Mouse (Mus musculus) megakaryocyte, embryonic 14.5 days (primary cell): Measurements from ENCODE around the gene Plekha3. TPM values are rescaled to one million over a fixed set of nuclear protein-coding genes. Genes with fewer than 3 reads are reported as not detected.

Experiments
- H3K27me3 ChIP-seq: replicated peaks from 2 replicates; pipeline ENCODE3; 2012; ENCODE audit warnings: inconsistent platforms
- H3K36me3 ChIP-seq: replicated peaks from 2 replicates; pipeline ENCODE3; 2012; ENCODE audit warnings: low read length, inconsistent platforms, mixed read lengths
- H3K4me1 ChIP-seq: 2 replicates; pipeline ENCODE4 v1.6.1; 2012; ENCODE audit warnings: inconsistent platforms
- H3K4me3 ChIP-seq: replicated peaks from 2 replicates; pipeline ENCODE3; 2012; ENCODE audit warnings: moderate library complexity, mild to moderate bottlenecking, inconsistent platforms
- H3K9me3 ChIP-seq: 2 replicates; pipeline ENCODE4 v1.6.1; 2012; ENCODE audit warnings: inconsistent platforms
- FLI1 ChIP-seq: IDR thresholded peaks from 2 replicates; pipeline ENCODE4 v1.6.1; 2012; ENCODE audit warnings: low read length, inconsistent platforms, mixed read lengths
- GATA1 ChIP-seq: IDR thresholded peaks from 3 replicates; pipeline ENCODE4 v1.6.1; 2012; ENCODE audit warnings: mixed read lengths, low read length, inconsistent platforms, borderline replicate concordance
- polyA plus RNA-seq: library from polyadenylated mRNA; stranded (reverse); fragments of >175 nt; gene quantifications from 2 replicates; pipeline ENCODE4 v1.2.3, GENCODE M21; 2012; ENCODE audit warnings: low replicate concordance; ENCODE audit not compliant: insufficient read depth

The Plekha3 gene
- polyA plus RNA-seq, 1 experiment, result 2.0 TPM

DNA sequence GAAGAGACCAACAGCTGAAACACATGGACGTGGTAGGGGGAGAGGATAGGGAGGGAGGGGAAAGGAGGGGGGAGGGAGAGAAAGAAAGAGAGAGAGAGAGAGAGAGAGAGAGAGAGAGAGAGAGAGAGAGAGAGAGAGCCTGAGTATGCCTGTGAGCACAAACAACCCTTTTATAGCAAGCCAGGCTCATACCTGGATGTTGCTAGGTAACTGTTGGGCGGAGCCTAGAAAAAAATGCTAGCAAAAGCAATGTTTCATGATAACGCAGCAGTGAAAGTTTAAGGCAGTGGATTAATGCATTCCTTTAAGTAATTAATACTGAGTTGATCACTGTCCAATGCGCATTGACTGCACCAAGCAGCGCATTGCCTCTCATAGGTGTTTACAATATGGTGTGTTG, 20.4 kb upstream of the Plekha3 start:
- Histone ChIP-seq H3K9me3 (no peaks in the 10 kb centered on the region), H3K4me3 (no peak overlapping the region), H3K36me3 (no peaks in the 10 kb centered on the region), H3K27me3 (peaks cover 4% of the 10 kb centered on the region), H3K4me1 (peaks cover 16% of the 10 kb centered on the region)
- no peak for TF ChIP-seq GATA1
- TF ChIP-seq FLI1, result no peak

- H3K4me3 ChIP-seq, result peak overlapping the region; percentile 73
- no peaks in the 10 kb centered on the region for H3K36me3 ChIP-seq
- H3K27me3 ChIP-seq, result peaks cover 4% of the 10 kb centered on the region
- peaks cover 16% of the 10 kb centered on the region for H3K4me1 ChIP-seq
- H3K9me3 ChIP-seq, result no peaks in the 10 kb centered on the region
- no peak for TF ChIP-seq GATA1
- TF ChIP-seq FLI1, result no peak
Measured at GRCm38 (mm10) chr2:76655444-76655843, 19.6 kb upstream of the Plekha3 start.

DNA sequence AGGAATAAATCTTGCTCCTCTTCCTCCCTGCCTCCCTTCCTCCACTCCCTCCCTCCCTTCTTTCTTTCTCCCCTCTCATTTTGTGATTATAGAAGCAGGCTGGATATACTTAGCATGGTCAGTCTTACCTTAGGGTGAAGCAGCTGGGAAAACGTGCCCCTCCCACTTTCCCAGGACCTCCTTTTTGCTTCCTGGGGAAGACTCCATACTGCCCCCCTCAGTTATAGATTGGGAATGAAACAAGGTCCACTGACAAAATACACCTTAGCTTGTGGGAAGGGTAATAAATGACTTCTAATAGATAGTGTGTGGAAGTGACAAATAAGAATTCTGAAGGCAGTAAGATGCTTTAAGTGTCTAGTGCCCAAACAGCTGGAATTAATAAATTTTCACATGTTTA, 19.1 kb upstream of the Plekha3 start:
- Histone ChIP-seq H3K4me1 (peaks cover 16% of the 10 kb centered on the region), H3K4me3 (peak overlapping the region; percentile 65), H3K36me3 (no peaks in the 10 kb centered on the region), H3K9me3 (no peaks in the 10 kb centered on the region), H3K27me3 (peaks cover 4% of the 10 kb centered on the region)
- TF ChIP-seq GATA1 (no peak), FLI1 (no peak)

DNA sequence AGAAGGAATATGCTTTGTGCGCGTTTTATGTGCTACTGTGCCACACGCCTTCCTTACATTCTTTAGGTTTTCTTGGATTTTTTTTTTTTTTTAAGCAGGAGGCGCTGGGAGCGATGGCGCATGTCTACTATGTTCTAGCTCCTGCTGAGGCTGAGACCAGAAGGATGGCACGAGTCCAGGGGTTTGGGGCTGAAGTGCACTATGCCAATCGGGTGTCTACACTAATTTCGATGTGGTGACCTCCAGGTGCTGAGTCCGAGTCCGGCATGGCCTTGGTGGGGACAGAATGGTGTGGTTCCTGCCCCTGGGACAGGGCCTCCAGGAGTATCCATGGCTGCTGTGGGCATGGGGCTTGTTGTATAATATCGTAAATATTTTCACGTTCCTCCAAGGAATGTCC, 16.5 kb upstream of the Plekha3 start:
- H3K36me3 ChIP-seq, result peaks cover 21% of the 10 kb centered on the region
- H3K9me3 ChIP-seq, result no peaks in the 10 kb centered on the region
- peaks cover 4% of the 10 kb centered on the region for H3K27me3 ChIP-seq
- no peak overlapping the region for H3K4me3 ChIP-seq
- peaks cover 16% of the 10 kb centered on the region for H3K4me1 ChIP-seq
- no peak for TF ChIP-seq FLI1
- TF ChIP-seq GATA1, result no peak

DNA sequence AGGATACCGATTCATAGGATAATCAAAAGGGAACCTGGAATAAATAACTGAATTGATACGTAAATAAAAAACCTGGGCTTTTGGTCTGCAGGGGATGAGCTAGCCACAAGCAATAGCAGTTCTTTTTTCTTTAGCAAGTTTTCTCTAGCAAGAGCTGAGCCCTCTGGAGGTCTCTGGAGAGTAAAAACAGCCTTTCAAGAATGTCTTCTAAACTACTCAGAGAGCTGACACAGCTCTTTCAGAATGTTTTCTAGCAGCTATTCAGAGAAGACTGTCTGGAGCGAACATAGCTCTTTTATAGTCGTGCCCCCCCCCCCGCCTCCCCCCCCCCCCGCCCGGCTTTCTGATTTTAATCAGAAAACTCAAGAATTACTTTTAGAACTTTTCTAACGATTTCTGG, 15.7 kb upstream of the Plekha3 start:
- TF ChIP-seq FLI1 (no peak), GATA1 (no peak)
- Histone ChIP-seq H3K4me1 (peaks cover 16% of the 10 kb centered on the region), H3K36me3 (peaks cover 29% of the 10 kb centered on the region), H3K27me3 (peaks cover 4% of the 10 kb centered on the region), H3K9me3 (no peaks in the 10 kb centered on the region), H3K4me3 (no peak overlapping the region)

GRCm38 (mm10) chr2:76665531-76665930, 9.6 kb upstream of the Plekha3 start:
- no peaks in the 10 kb centered on the region for H3K27me3 ChIP-seq
- H3K36me3 ChIP-seq, result peaks cover 69% of the 10 kb centered on the region
- H3K4me3 ChIP-seq, result no peak overlapping the region
- H3K4me1 ChIP-seq, result peaks cover 6% of the 10 kb centered on the region; the same call in 1 of the 2 replicates
- TF ChIP-seq FLI1 (no peak), GATA1 (no peak)
- H3K9me3 ChIP-seq, result no peaks in the 10 kb centered on the region

DNA sequence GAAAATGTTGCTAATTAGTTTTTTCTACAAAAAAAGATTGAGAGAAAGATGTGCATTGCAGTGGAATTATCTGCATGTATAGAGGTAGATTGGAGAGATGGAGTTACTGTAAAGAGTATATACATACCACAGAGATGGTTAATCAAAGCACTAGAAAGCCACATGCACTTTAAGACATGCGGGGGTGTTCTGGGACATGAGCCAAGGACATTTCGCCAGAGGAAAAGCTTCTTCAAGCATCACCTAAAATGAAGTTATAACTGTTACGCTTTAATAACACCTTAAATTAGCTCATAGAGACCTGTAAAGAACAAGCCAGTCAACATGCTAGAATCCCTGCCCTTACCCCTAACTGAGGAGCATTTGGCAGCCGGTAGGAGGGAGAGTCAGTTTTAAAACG, 7.9 kb upstream of the Plekha3 start:
- Histone ChIP-seq H3K27me3 (no peaks in the 10 kb centered on the region), H3K4me3 (no peak overlapping the region), H3K4me1 (peaks cover 16% of the 10 kb centered on the region; the same call in 1 of the 2 replicates), H3K9me3 (no peaks in the 10 kb centered on the region), H3K36me3 (peaks cover 61% of the 10 kb centered on the region)
- TF ChIP-seq GATA1 (no peak), FLI1 (no peak)

- TF ChIP-seq FLI1 (no peak), GATA1 (no peak)
- Histone ChIP-seq H3K4me3 (peak overlapping the region; percentile 94), H3K27me3 (no peaks in the 10 kb centered on the region)
Measured at GRCm38 (mm10) chr2:76671641-76672040, 3.4 kb upstream of the Plekha3 start.

GRCm38 (mm10) chr2:76672134-76672745, 2.8 kb upstream of the Plekha3 start:
- Histone ChIP-seq H3K9me3 (no peaks in the 10 kb centered on the region), H3K4me3 (peak overlapping the region; percentile 94), H3K4me1 (peaks cover 50% of the 10 kb centered on the region), H3K27me3 (no peaks in the 10 kb centered on the region), H3K36me3 (peaks cover 18% of the 10 kb centered on the region)
- TF ChIP-seq FLI1, result no peak
- no peak for TF ChIP-seq GATA1

More at GRCm38 (mm10) chr2:76671641-76672040, 3.4 kb upstream of the Plekha3 start:
- Histone ChIP-seq H3K9me3 (no peaks in the 10 kb centered on the region), H3K4me1 (peaks cover 44% of the 10 kb centered on the region), H3K36me3 (peaks cover 24% of the 10 kb centered on the region)

DNA sequence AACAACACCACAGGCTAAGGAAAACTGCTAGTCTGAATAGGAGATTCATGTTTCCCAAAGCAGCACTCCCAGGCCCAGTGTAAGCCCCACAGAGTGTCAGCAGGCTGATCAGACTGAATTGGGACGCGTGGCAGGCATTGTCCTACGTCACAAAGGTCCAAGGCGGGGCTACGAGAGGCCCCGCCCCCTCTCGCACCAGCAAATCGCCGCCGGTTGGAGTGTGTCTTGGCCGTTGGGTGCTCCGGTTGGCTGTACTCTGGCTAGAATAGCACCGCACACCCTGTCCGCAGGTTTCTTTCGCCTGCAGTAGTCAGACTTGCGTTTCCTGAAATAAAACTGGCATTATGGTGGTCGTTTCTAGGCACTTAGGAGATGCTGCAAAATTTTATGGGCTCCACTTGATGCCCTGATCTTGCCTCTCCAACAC, 2.1 kb upstream of the Plekha3 start, which contains the start of gene Fkbp7:
Fkbp7 (minus strand) TSS at position 151 of the 427 bp plus-strand sequence.
- Histone ChIP-seq H3K9me3 (no peaks in the 10 kb centered on the region), H3K36me3 (peaks cover 18% of the 10 kb centered on the region), H3K27me3 (no peaks in the 10 kb centered on the region), H3K4me3 (peak within 1 kb of the TSS; percentile 94), H3K4me1 (peaks cover 55% of the 10 kb centered on the region)
- TF ChIP-seq FLI1 (no peak), GATA1 (no peak)
